Mouse (Mus musculus) heart, postnatal 0 days (tissue): ENCODE data around the gene Tbl1x. TPM values are rescaled to one million over a fixed set of nuclear protein-coding genes. Genes with fewer than 3 reads are reported as not detected.
A peak's percentile ranks its signal among the peaks of the same experiment; 100 is the strongest.

Experiments used
- ATAC-seq: fragments of 200-750 bp; cut with Nextera tagmentation; 2 replicates; pipeline ENCODE4 v1.8.0; 2017; ENCODE audit warnings: low read depth, moderate number of reproducible peaks, moderate library complexity; ENCODE audit not compliant: insufficient read depth
- DNase-seq: peaks from one replicate; pipeline ENCODE4 v3.0.0-alpha.2; 2016; ENCODE audit warnings: low spot score
- H3K27ac ChIP-seq: fragments of 300-500 bp; sonication (generic); 2 replicates; pipeline ENCODE4 v1.5.1; 2014; ENCODE audit warnings: low read depth, mild to moderate bottlenecking
- H3K27me3 ChIP-seq: fragments of 300-500 bp; sonication (generic); 2 replicates; pipeline ENCODE4 v1.6.1; 2014; ENCODE audit warnings: low read length, mixed read lengths; ENCODE audit not compliant: control insufficient read depth, insufficient read depth
- H3K36me3 ChIP-seq: fragments of 300-500 bp; sonication (generic); replicated peaks from 2 replicates; pipeline ENCODE4 v1.6.1; 2014; ENCODE audit warnings: low read length, mixed read lengths; ENCODE audit not compliant: control insufficient read depth, insufficient read depth
- H3K4me1 ChIP-seq: fragments of 300-500 bp; sonication (generic); 2 replicates; pipeline ENCODE4 v1.6.1; 2014; ENCODE audit warnings: antibody characterized with exemption; ENCODE audit not compliant: control insufficient read depth, insufficient read depth
- H3K4me2 ChIP-seq: fragments of 300-500 bp; sonication (generic); 2 replicates; pipeline ENCODE4 v1.6.1; 2014; ENCODE audit warnings: low read depth, mild to moderate bottlenecking, low read length, moderate library complexity
- H3K4me3 ChIP-seq: fragments of 300-500 bp; sonication (generic); 2 replicates; pipeline ENCODE4 v1.5.1; 2014; ENCODE audit warnings: low read depth, low read length
- H3K9ac ChIP-seq: fragments of 300-500 bp; sonication (generic); replicated peaks from 2 replicates; pipeline ENCODE4 v1.6.1; 2014; ENCODE audit warnings: low read depth, low read length, mixed read lengths
- H3K9me3 ChIP-seq: fragments of 300-500 bp; sonication (generic); replicated peaks from 2 replicates; pipeline ENCODE4 v1.6.1; 2016; ENCODE audit warnings: low read length; ENCODE audit not compliant: control insufficient read depth
- CTCF ChIP-seq: IDR thresholded peaks from 2 replicates; pipeline ENCODE4 v1.5.1; 2016; ENCODE audit warnings: antibody characterized with exemption, control low read depth, low read depth
- EP300 ChIP-seq: IDR thresholded peaks from 2 replicates; pipeline ENCODE4 v1.6.1; 2016; ENCODE audit warnings: antibody characterized with exemption, low read depth
- WGBS: fragments of 180-500 bp; shearing (Covaris S2); extraction: QIAGEN DNeasy Blood & Tissue Kit; methylation state at CpG from one replicate; pipeline ENCODE4 v1.1.7; 2014; 5-methylcytosine and 5-hydroxymethylcytosine counted together
- polyA plus RNA-seq: library from polyadenylated mRNA; unstranded; fragments of >200 nt; fragmentation: Nextera tagmentation; extraction: Ambion mirVana; gene quantifications from 2 replicates; pipeline ENCODE4 v1.2.1, GENCODE M21; 2015
- total RNA-seq: library from RNA; depleted of rRNA; stranded (reverse); fragments of >200 nt; gene quantifications from 2 replicates; pipeline ENCODE4 v1.2.3, GENCODE M21; 2014; ENCODE audit warnings: low replicate concordance; rRNA removed

Tbl1x gene
- total RNA-seq (62.3 and 64.4 TPM in 2 replicates), polyA plus RNA-seq (34.0 and 34.1 TPM in 2 replicates)

DNA sequence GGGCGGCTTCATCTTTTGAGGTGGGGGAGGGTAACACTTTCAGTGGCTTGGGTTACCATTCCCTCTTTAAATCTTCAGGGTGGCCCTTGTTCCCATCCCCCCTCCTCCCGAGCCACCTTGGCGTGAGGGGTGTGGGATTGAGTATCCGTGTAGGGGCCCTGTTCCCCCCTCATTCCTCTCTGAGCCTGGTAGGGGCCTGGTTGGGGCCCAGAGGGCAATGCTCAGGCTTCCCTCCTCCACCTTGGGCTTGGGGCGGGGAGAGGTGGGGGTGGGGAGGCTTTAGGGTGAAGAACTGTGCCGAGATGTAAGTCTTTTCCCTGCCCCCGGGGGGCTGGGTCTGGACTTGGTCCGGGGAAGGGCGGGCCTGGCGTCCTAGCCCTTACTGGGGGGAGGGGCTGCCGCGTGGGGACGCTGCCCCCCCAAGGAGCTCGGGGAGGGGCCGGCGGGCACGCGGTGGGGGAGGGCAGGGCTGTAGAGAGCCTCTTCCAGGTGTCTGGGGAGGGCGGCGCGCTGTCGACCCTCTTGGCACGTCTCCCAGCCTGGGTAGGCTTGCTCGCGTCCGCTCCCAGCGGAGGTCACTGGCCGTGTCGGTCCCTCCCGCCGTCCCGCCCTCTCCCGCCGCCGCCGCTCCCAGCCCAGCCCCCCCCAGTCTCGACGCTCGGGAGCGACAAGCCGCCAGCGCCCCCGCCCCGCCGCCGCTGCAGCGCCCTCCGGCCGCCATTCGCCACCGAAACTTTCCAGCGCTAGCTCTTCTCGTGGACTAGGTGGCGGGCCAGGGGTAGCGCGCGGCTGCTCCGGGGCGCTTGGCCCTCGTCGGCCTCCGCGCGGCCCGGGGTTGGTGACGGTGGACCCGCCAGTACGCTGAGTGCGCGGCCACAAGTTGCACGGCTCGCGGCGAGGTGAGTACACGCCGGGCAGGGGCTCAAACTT lies at the start of gene Tbl1x:
Gene Tbl1x (plus strand): TSS at position 643 of the 930 bp plus-strand sequence.
- DNase-seq (peak; percentile 67), ATAC-seq (peak; percentile 81)
- peak within 1 kb of the TSS; percentile 89 for H3K4me3 ChIP-seq
- H3K36me3 ChIP-seq, result no peaks in the 10 kb centered on the region
- no peaks in the 10 kb centered on the region for H3K9me3 ChIP-seq
- peak within 1 kb of the TSS; percentile 91 for H3K9ac ChIP-seq
- H3K27ac ChIP-seq, result peak within 1 kb of the TSS; percentile 96
- no peaks in the 10 kb centered on the region for H3K27me3 ChIP-seq
- H3K4me1 ChIP-seq, result no peaks in the 10 kb centered on the region
- TF ChIP-seq CTCF (no peak; the same call in 1 of the 2 replicates), EP300 (peak; percentile 60; the same call in 1 of the 2 replicates)
- H3K4me2 ChIP-seq, result peak within 1 kb of the TSS; percentile 56
- WGBS, result 11% methylated on average over 41 of the region's 76 CpGs

- 24% methylated on average over 1 of the region's 1 CpGs for WGBS
Observed at GRCm38 (mm10) chrX:77469216-77469615, 41.6 kb upstream of the Tbl1x start.

DNA sequence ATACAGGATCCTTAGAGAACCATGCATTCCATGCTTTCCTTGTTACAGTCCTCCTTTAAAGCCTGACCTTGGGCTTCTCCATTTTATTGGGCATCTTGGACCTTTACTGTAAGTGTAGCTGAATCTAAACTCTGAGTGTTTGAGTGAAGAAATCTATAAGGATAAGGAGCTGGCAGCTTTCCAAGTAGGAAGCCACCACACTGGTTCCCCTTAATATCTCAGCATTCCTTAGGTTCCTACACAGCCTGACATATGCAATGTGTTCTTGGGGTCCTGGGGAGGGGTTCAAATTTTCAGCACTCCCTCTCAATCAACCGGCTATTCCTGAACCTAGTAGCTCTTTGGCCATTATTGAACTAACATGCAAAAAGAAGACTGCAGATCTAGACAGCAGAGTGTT lies 38.0 kb upstream of the Tbl1x start:
- H3K4me1 ChIP-seq, result no peaks in the 10 kb centered on the region
- ATAC-seq (no peak), DNase-seq (no peak)
- TF ChIP-seq EP300 (no peak), CTCF (no peak)
- H3K4me2 ChIP-seq, result no peak overlapping the region
- no peak overlapping the region for H3K27ac ChIP-seq
- H3K4me3 ChIP-seq, result no peak overlapping the region
- no peaks in the 10 kb centered on the region for H3K36me3 ChIP-seq
- WGBS, result 77% methylated on average over 1 of the region's 1 CpGs
- no peaks in the 10 kb centered on the region for H3K9me3 ChIP-seq
- no peak overlapping the region for H3K9ac ChIP-seq
- H3K27me3 ChIP-seq, result no peaks in the 10 kb centered on the region

More at GRCm38 (mm10) chrX:77469216-77469615, 41.6 kb upstream of the Tbl1x start:
- Histone ChIP-seq H3K4me1 (no peaks in the 10 kb centered on the region), H3K9ac (no peak overlapping the region), H3K4me3 (no peak overlapping the region), H3K27ac (no peak overlapping the region), H3K36me3 (no peaks in the 10 kb centered on the region), H3K4me2 (no peak overlapping the region), H3K27me3 (no peaks in the 10 kb centered on the region), H3K9me3 (no peaks in the 10 kb centered on the region)
- no peak for DNase-seq
- TF ChIP-seq CTCF (no peak), EP300 (no peak)
- ATAC-seq, result no peak

DNA sequence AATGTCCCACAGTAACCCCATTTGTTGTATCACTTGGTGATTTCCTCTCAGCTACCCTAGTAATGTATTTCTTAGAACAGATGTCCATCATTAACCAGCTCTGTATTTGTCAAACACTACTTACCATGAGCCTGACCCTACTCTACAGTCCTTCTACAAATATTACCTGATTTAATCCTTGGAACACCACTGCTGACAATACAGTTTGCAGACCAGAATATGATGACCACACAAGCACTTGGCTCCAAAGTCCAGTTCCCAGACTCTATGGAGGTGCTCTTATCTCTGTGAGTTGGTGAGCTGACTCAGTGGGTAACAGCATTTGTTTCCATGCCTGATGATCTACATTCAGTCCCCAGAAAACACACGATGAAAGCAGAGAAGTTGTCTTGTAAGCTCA lies 37.3 kb upstream of the Tbl1x start:
- TF ChIP-seq CTCF (no peak), EP300 (no peak)
- no peak for ATAC-seq
- no peak overlapping the region for H3K27ac ChIP-seq
- H3K4me3 ChIP-seq, result no peak overlapping the region
- H3K4me1 ChIP-seq, result no peaks in the 10 kb centered on the region
- no peak for DNase-seq
- WGBS, result 48% methylated on average over 1 of the region's 1 CpGs
- H3K27me3 ChIP-seq, result no peaks in the 10 kb centered on the region
- H3K4me2 ChIP-seq, result no peak overlapping the region
- no peaks in the 10 kb centered on the region for H3K36me3 ChIP-seq
- H3K9ac ChIP-seq, result no peak overlapping the region
- no peaks in the 10 kb centered on the region for H3K9me3 ChIP-seq

DNA sequence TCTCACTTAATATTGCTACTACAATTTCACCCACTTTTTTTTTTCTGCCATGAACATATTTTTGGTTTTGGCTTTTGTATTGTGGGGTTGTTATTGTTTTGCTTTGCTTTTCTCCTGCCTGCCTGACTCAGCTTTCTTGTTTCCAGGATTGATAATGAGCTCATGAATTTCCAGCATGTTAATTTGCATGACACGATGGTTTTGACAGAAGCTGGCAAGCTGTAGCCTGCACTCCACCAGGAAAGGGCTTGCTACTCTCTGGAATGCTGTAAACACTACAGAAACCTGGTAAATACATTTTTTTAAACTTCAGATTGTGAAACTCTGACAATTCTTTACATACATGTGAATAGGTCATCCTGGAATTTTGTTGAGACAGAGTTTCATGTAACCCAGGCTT lies 36.3 kb upstream of the Tbl1x start:
- Histone ChIP-seq H3K36me3 (no peaks in the 10 kb centered on the region), H3K9ac (no peak overlapping the region), H3K27me3 (no peaks in the 10 kb centered on the region), H3K9me3 (no peaks in the 10 kb centered on the region), H3K4me1 (no peaks in the 10 kb centered on the region), H3K4me2 (no peak overlapping the region), H3K27ac (no peak overlapping the region), H3K4me3 (no peak overlapping the region)
- DNase-seq, result no peak
- no peak for ATAC-seq
- WGBS, result 4% methylated on average over 1 of the region's 1 CpGs
- TF ChIP-seq EP300 (no peak), CTCF (no peak)
